Mouse (Mus musculus) ES-Bruce4 (cell line): ENCODE results near the gene Cfap74.

Experiments used
- CTCF ChIP-seq: IDR thresholded peaks from one replicate; pipeline ENCODE4 v1.8.1; 2011; ENCODE audit warnings: low read depth, low read length
- EP300 ChIP-seq: IDR thresholded peaks from 2 replicates; pipeline ENCODE4 v1.6.1; 2011; ENCODE audit warnings: low read depth, low read length; ENCODE audit not compliant: insufficient read depth
- POLR2A ChIP-seq: IDR thresholded peaks from one replicate; pipeline ENCODE4 v1.8.1; 2011; ENCODE audit warnings: low read length; ENCODE audit not compliant: insufficient read depth

GRCm38 (mm10) chr4:155413641-155414335 lies 4.8 kb downstream of the Cfap74 start:
- TF ChIP-seq CTCF (no peak), POLR2A (no peak), EP300 (no peak)
